26 mouse cellular contexts compared by ENCODE assay signal in genomic region chr7:83162868-83163267, GRCm38 (mm10).
"Had no signal": no experiment of that assay in that cellular context is flagged by ENCODE, and none has a peak within 500 bp of the region (broad histone marks: within the 10 kb centered on the region; RNA-seq: fewer than 3 reads in every experiment).

No protein-coding gene starts in this region.

- H3K36me3 ChIP-seq: hindbrain, embryonic 10.5 days; hindbrain, embryonic 13.5 days; hindbrain, embryonic 15.5 days; kidney, embryonic 15.5 days; limb, embryonic 13.5 days; limb, embryonic 15.5 days; liver, embryonic 12.5 days had no signal

- H3K9ac ChIP-seq: forebrain, postnatal 0 days; hindbrain, embryonic 13.5 days; hindbrain, embryonic 15.5 days; kidney, embryonic 15.5 days; limb, embryonic 13.5 days; limb, embryonic 15.5 days; liver, embryonic 12.5 days; liver, embryonic 14.5 days had no signal

- H3K9me3 ChIP-seq: hindbrain, embryonic 10.5 days; hindbrain, embryonic 13.5 days; hindbrain, embryonic 15.5 days; kidney, embryonic 15.5 days; limb, embryonic 13.5 days; limb, embryonic 15.5 days; liver, embryonic 12.5 days had no signal

- ATAC-seq: forebrain, postnatal 0 days; hindbrain, postnatal 0 days; intestine, embryonic 16.5 days; liver, embryonic 12.5 days had no signal

- H3K27me3 ChIP-seq: hindbrain, embryonic 13.5 days; hindbrain, embryonic 15.5 days; kidney, embryonic 15.5 days; limb, embryonic 13.5 days; limb, embryonic 15.5 days; liver, embryonic 12.5 days had no signal

- H3K4me2 ChIP-seq: heart, embryonic 11.5 days; hindbrain, embryonic 13.5 days; hindbrain, embryonic 15.5 days; kidney, embryonic 15.5 days; limb, embryonic 13.5 days; limb, embryonic 15.5 days; liver, embryonic 12.5 days had no signal

- H3K27ac ChIP-seq: heart, adult 2 months; hindbrain, embryonic 10.5 days; hindbrain, embryonic 13.5 days; hindbrain, embryonic 15.5 days; hindbrain, postnatal 0 days; kidney, embryonic 15.5 days; kidney, postnatal 0 days; limb, embryonic 13.5 days; limb, embryonic 15.5 days; liver, embryonic 12.5 days; liver, embryonic 14.5 days had no signal

- DNase-seq: forebrain, postnatal 0 days; gastrocnemius, postnatal 14 days; gastrocnemius, postnatal 36 days; heart, adult 2 months; heart, postnatal 10 days; heart, postnatal 4 days; kidney, adult 11 months; kidney, adult 2 months; kidney, adult 9 months; kidney, postnatal 14 days; kidney, postnatal 36 days; layer of hippocampus, adult 9-11 months; layer of hippocampus, postnatal 36 days; left cerebral cortex, postnatal 4 days had no signal

- H3K4me1 ChIP-seq: hindbrain, embryonic 10.5 days; hindbrain, embryonic 13.5 days; hindbrain, embryonic 15.5 days; kidney, embryonic 15.5 days; limb, embryonic 13.5 days; limb, embryonic 15.5 days; liver, embryonic 12.5 days had no signal

- H3K4me3 ChIP-seq: heart, adult 2 months; hindbrain, embryonic 10.5 days; hindbrain, embryonic 13.5 days; hindbrain, embryonic 15.5 days; kidney, embryonic 15.5 days; limb, embryonic 13.5 days; limb, embryonic 15.5 days; liver, embryonic 12.5 days had no signal
